Mouse (Mus musculus) liver, adult 2 months (tissue): Measurements from ENCODE around the gene Lias.

Experiments
- CTCF ChIP-seq: fragments of 200-500 bp; IDR thresholded peaks from 2 replicates; pipeline ENCODE4 v1.5.1; 2011; ENCODE audit warnings: low read depth, low read length, control low read depth
- POLR2A ChIP-seq: fragments of 200-500 bp; IDR thresholded peaks from 2 replicates; pipeline ENCODE4 v1.6.1; 2011; ENCODE audit warnings: low read length, control low read depth; ENCODE audit not compliant: insufficient read depth; ENCODE audit errors: extremely low read depth

GRCm38 (mm10) chr5:65457846-65458245 lies 66.5 kb downstream of the Lias start:
- TF ChIP-seq POLR2A = no peak
- no peak for TF ChIP-seq CTCF
